Comparison of ENCODE assay signal across 19 mouse cellular contexts in genomic region chr8:44971346-44971745, GRCm38 (mm10). TPM values are rescaled to one million over a fixed set of nuclear protein-coding genes. Genes with fewer than 3 reads are reported as not detected.
DNase-seq lines count a peak whose midpoint lies in the region; ATAC-seq and TF ChIP-seq lines count a peak whose summit lies in the region.
"Had no signal": no experiment of that assay in that cellular context is flagged by ENCODE, and none has a peak within 500 bp of the region (broad histone marks: within the 10 kb centered on the region; RNA-seq: fewer than 3 reads in every experiment).

No protein-coding gene starts in this region.

- H3K36me3 ChIP-seq in heart, embryonic 10.5 days = 0 out of 2 replicates have a peak, but pooled peaks cover 11% of the 10 kb centered on the region
- no peaks in the 10 kb centered on the region for H3K36me3 ChIP-seq in heart, adult 2 months (ENCODE audit: control insufficient read depth, insufficient read depth, low read length)
- no peaks in the 10 kb centered on the region for H3K36me3 ChIP-seq in neural tube, embryonic 11.5 days (ENCODE audit: control insufficient read depth, insufficient read depth, low read length)
- no peaks in the 10 kb centered on the region for H3K36me3 ChIP-seq in neural tube, embryonic 15.5 days
- H3K36me3 ChIP-seq in forebrain, embryonic 13.5 days (ENCODE audit: poor library complexity, severe bottlenecking) = no peaks in the 10 kb centered on the region
- no peaks in the 10 kb centered on the region for H3K36me3 ChIP-seq in midbrain, embryonic 15.5 days (replicated peaks)
- H3K36me3 ChIP-seq: hindbrain, embryonic 12.5 days; liver, embryonic 15.5 days had no signal

- ATAC-seq in neural tube, embryonic 11.5 days (ENCODE audit: insufficient read depth, low FRiP score, low TSS enrichment) = peak; percentile 43; the same call in 1 of the 2 replicates
- ATAC-seq in neural tube, embryonic 15.5 days (ENCODE audit: low FRiP score) = no peak
- 0 out of 2 replicates have a peak, but pooled peaks have one; percentile 31 for ATAC-seq in forebrain, embryonic 13.5 days
- peak; percentile 51; the same call in 1 of the 2 replicates for ATAC-seq in midbrain, embryonic 15.5 days (replicated peaks)
- ATAC-seq: inflammation-experienced regulatory T-cells, adult 6 months; lung, postnatal 0 days; Patski had no signal

- DNase-seq in heart, embryonic 10.5 days (ENCODE audit: low spot score) = no peak
- DNase-seq in heart, adult 2 months = no peak
- no peak for DNase-seq in neural tube, embryonic 11.5 days (ENCODE audit: low spot score)
- no peak for DNase-seq in kidney, postnatal 14 days
- no peak for DNase-seq in kidney, adult 18-20 months
- DNase-seq: cerebellum, adult 9-11 months; embryo, embryonic 11 days; right cerebral cortex, adult 18-20 months had no signal

- no peak overlapping the region for H3K4me3 ChIP-seq in heart, embryonic 10.5 days
- no peak overlapping the region for H3K4me3 ChIP-seq in heart, adult 2 months
- H3K4me3 ChIP-seq in neural tube, embryonic 11.5 days (ENCODE audit: low read depth, low read length) = no peak overlapping the region
- H3K4me3 ChIP-seq in neural tube, embryonic 15.5 days (replicated peaks) = no peak overlapping the region
- no peak overlapping the region for H3K4me3 ChIP-seq in forebrain, embryonic 13.5 days
- no peak overlapping the region for H3K4me3 ChIP-seq in midbrain, embryonic 15.5 days
- H3K4me3 ChIP-seq: hindbrain, embryonic 12.5 days; liver, embryonic 15.5 days; myocyte had no signal

- intact Hi-C loops in heart, adult 2 months (cut with DNase I) = no loop called here

- no peak overlapping the region for H3K9ac ChIP-seq in heart, adult 2 months (ENCODE audit: low read depth, low read length)
- H3K9ac ChIP-seq in neural tube, embryonic 11.5 days (ENCODE audit: low read length) = no peak overlapping the region
- H3K9ac ChIP-seq in neural tube, embryonic 15.5 days (replicated peaks) = no peak overlapping the region
- peak overlapping the region; percentile 18; the same call in 1 of the 2 replicates for H3K9ac ChIP-seq in forebrain, embryonic 13.5 days
- H3K9ac ChIP-seq in midbrain, embryonic 15.5 days = no peak overlapping the region
- H3K9ac ChIP-seq: hindbrain, embryonic 12.5 days; liver, embryonic 15.5 days had no signal

- H3K27ac ChIP-seq in heart, embryonic 10.5 days = peak overlapping the region; percentile 17; the same call in 1 of the 2 replicates
- no peak overlapping the region for H3K27ac ChIP-seq in heart, adult 2 months
- no peak overlapping the region for H3K27ac ChIP-seq in neural tube, embryonic 11.5 days (ENCODE audit: low read depth, low read length)
- no peak overlapping the region for H3K27ac ChIP-seq in neural tube, embryonic 15.5 days (replicated peaks)
- H3K27ac ChIP-seq in forebrain, embryonic 13.5 days = no peak overlapping the region
- H3K27ac ChIP-seq in midbrain, embryonic 15.5 days = no peak overlapping the region
- H3K27ac ChIP-seq: hindbrain, embryonic 12.5 days; kidney, postnatal 0 days; liver, embryonic 15.5 days had no signal

- no peak for TF ChIP-seq CTCF in heart, adult 2 months (IDR thresholded peaks at IDR 0.05)

- no peak for TF ChIP-seq POLR2A in heart, adult 2 months (IDR thresholded peaks at IDR 0.05; ENCODE audit: insufficient read depth, low read depth, low read length)

- WGBS in heart, embryonic 10.5 days = 44% methylated on average over 6 of the region's 6 CpGs
- WGBS in heart, adult 2 months = 62% methylated on average over 6 of the region's 6 CpGs
- 12% methylated on average over 6 of the region's 6 CpGs for WGBS in neural tube, embryonic 11.5 days
- WGBS in neural tube, embryonic 15.5 days = 5% methylated on average over 6 of the region's 6 CpGs
- WGBS in forebrain, embryonic 13.5 days = 1% methylated on average over 6 of the region's 6 CpGs
- 7% methylated on average over 6 of the region's 6 CpGs for WGBS in midbrain, embryonic 15.5 days

- TF ChIP-seq EP300 in heart, adult 2 months (IDR thresholded peaks at IDR 0.05; ENCODE audit: insufficient read depth, low read depth, low read length) = no peak

- no peaks in the 10 kb centered on the region for H3K27me3 ChIP-seq in heart, embryonic 10.5 days (ENCODE audit: insufficient read depth, poor library complexity, severe bottlenecking)
- H3K27me3 ChIP-seq in heart, adult 2 months (ENCODE audit: control insufficient read depth, insufficient read depth, low read length) = no peaks in the 10 kb centered on the region
- H3K27me3 ChIP-seq in neural tube, embryonic 11.5 days (ENCODE audit: control insufficient read depth, insufficient read depth, low read length) = no peaks in the 10 kb centered on the region
- no peaks in the 10 kb centered on the region for H3K27me3 ChIP-seq in neural tube, embryonic 15.5 days (replicated peaks)
- H3K27me3 ChIP-seq in forebrain, embryonic 13.5 days = no peaks in the 10 kb centered on the region
- H3K27me3 ChIP-seq in midbrain, embryonic 15.5 days (replicated peaks) = no peaks in the 10 kb centered on the region
- H3K27me3 ChIP-seq: hindbrain, embryonic 12.5 days; liver, embryonic 15.5 days; Patski had no signal

- no peaks in the 10 kb centered on the region for H3K79me2 ChIP-seq in heart, adult 2 months (replicated peaks; ENCODE audit: control insufficient read depth, insufficient read depth, low read length)

- H3K4me2 ChIP-seq in neural tube, embryonic 11.5 days (ENCODE audit: low read depth) = no peak overlapping the region
- no peak overlapping the region for H3K4me2 ChIP-seq in neural tube, embryonic 15.5 days
- H3K4me2 ChIP-seq in forebrain, embryonic 13.5 days = peak overlapping the region; percentile 27
- H3K4me2 ChIP-seq in midbrain, embryonic 15.5 days = no peak overlapping the region
- H3K4me2 ChIP-seq: hindbrain, embryonic 12.5 days; liver, embryonic 15.5 days had no signal

- no peaks in the 10 kb centered on the region for H3K9me3 ChIP-seq in heart, embryonic 10.5 days
- no peaks in the 10 kb centered on the region for H3K9me3 ChIP-seq in neural tube, embryonic 11.5 days (ENCODE audit: control insufficient read depth, low read length)
- H3K9me3 ChIP-seq in neural tube, embryonic 15.5 days (replicated peaks) = no peaks in the 10 kb centered on the region
- H3K9me3 ChIP-seq in forebrain, embryonic 13.5 days (replicated peaks) = no peaks in the 10 kb centered on the region
- H3K9me3 ChIP-seq in midbrain, embryonic 15.5 days = no peaks in the 10 kb centered on the region
- H3K9me3 ChIP-seq: hindbrain, embryonic 12.5 days; liver, embryonic 15.5 days had no signal

- H3K4me1 ChIP-seq in heart, embryonic 10.5 days = peaks cover 57% of the 10 kb centered on the region
- H3K4me1 ChIP-seq in heart, adult 2 months (ENCODE audit: control insufficient read depth, insufficient read depth, low read length) = no peaks in the 10 kb centered on the region
- H3K4me1 ChIP-seq in neural tube, embryonic 11.5 days (ENCODE audit: control insufficient read depth, insufficient read depth, low read length) = peaks cover 12% of the 10 kb centered on the region
- peaks cover 32% of the 10 kb centered on the region for H3K4me1 ChIP-seq in neural tube, embryonic 15.5 days
- H3K4me1 ChIP-seq in forebrain, embryonic 13.5 days = peaks cover 58% of the 10 kb centered on the region
- peaks cover 18% of the 10 kb centered on the region for H3K4me1 ChIP-seq in midbrain, embryonic 15.5 days

RNA-seq across cellular contexts. Expression of gene Fat1, which starts 36.1 kb away (rescaled TPM):
- 16.2 and 18.0 TPM in 2 replicates for polyA plus RNA-seq in heart, embryonic 10.5 days (2016; fragmentation: Nextera tagmentation; extraction: Ambion mirVana)
- 10 to 100 TPM; 16.6 to 18.7 TPM for total RNA-seq in heart, adult 2 months (2021)
- polyA plus RNA-seq in heart, adult 2 months (2012; rRNA removed) = 9.8 and 14.0 TPM in 2 replicates
- 23.3 and 23.4 TPM in 2 replicates for polyA plus RNA-seq in neural tube, embryonic 11.5 days (2014; fragmentation: Nextera tagmentation; extraction: Ambion mirVana)
- 12.3 and 12.5 TPM in 2 replicates for polyA plus RNA-seq in neural tube, embryonic 15.5 days (2015; fragmentation: Nextera tagmentation; extraction: Ambion mirVana)
- 10.0 and 14.2 TPM in 2 replicates for polyA plus RNA-seq in forebrain, embryonic 13.5 days (2015; fragmentation: Nextera tagmentation; extraction: Ambion mirVana)
- polyA plus RNA-seq in midbrain, embryonic 15.5 days (2015; fragmentation: Nextera tagmentation; extraction: Ambion mirVana) = 11.8 and 14.0 TPM in 2 replicates
- total RNA-seq: megakaryocyte progenitor cell, adult 5-6 weeks had no signal
- polyA plus RNA-seq: inflammation-experienced regulatory T-cells, adult 6 months had no signal
